Mouse (Mus musculus) left cerebral cortex, adult 2 months (tissue): ENCODE measurements around the gene Cdk8. TPM values are rescaled to one million over a fixed set of nuclear protein-coding genes. Genes with fewer than 3 reads are reported as not detected.

ENCODE experiments used
- DNase-seq, 2 experiments: peaks; one replicate each; pipeline ENCODE4 v3.0.0; 2021 to 2022; ENCODE audit warnings: low spot score in 2 of 2, mixed read lengths in 1 of 2; ENCODE audit errors: extremely low spot score in 1 of 2
- H3K27ac ChIP-seq: fragments of 200-600 bp; 2 replicates; pipeline ENCODE4 v1.8.1; 2022
- H3K4me3 ChIP-seq: fragments of 200-600 bp; 2 replicates; pipeline ENCODE4 v1.8.1; 2022
- CTCF ChIP-seq: fragments of 200-600 bp; IDR thresholded peaks from 2 replicates; pipeline ENCODE4 v1.8.1; 2022; ENCODE audit warnings: antibody characterized with exemption, mild to moderate bottlenecking, moderate library complexity
- intact Hi-C: fragments of 180-260 bp; cut with DNase I; formaldehyde crosslinking; loops from one replicate; pipeline ENCODE4 v1.15.1; 2025
- total RNA-seq, 2 experiments: library from RNA; stranded (reverse); gene quantifications; 2 replicates each; pipeline ENCODE4 v1.2.3; 2021

The Cdk8 gene
- total RNA-seq, 2 experiments from 2014 or later = 42.6 to 44.0 TPM

DNA sequence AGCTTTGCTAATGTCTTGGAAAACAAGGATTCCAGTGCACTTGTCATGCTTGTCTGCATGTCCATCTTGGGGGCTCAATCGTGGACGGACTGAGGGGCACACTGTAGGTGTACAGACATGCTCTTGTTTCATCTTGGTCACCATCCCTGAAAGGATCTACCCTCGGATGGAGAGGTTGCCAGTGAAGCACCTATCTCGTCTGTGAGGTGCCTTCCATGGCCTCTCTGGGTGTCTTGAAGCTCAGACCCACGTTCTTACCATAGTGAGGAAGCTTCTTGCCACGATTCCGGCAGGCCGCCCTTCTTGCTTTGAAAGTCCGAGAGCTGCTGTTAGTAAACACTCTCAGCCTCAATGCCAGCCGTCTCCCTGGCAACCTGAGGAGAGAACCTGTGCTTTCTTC, 56.4 kb downstream of the Cdk8 start:
- no peak for DNase-seq
- intact Hi-C loops = loop anchor here (5.0 kb wide), 1 partner anchor 55 kb away; the partner anchor contains the start of gene Cdk8
- Histone ChIP-seq H3K4me3 (no peak overlapping the region), H3K27ac (no peak overlapping the region)
- TF ChIP-seq CTCF = no peak

DNA sequence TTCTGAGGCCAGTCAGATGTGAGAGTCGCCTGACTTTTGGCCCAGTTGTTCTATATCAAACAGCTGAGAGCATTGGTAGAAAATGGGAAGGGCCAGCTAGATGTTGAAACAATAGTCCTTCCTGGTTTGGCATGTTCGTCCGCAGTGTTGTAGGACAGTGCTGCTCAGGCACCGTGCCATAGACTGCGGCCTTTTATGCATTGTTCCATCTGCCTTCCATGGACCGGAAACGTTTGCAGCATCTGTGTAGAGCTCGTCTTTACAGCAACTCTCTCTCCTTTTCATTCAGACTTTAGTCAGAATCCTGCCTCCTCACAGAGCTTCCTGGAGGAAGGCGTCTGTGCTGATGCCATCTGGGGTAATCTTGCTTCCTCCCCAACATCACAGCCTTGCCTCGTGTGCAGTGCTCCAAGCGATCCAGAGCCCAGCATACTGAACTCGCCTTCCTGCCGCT, 57.0 kb downstream of the Cdk8 start:
- intact Hi-C loops = loop anchor here (5.0 kb wide), 1 partner anchor 56 kb away; the partner anchor contains the start of gene Cdk8
- no peak overlapping the region; the same call in 1 of the 2 replicates for H3K27ac ChIP-seq
- no peak overlapping the region for H3K4me3 ChIP-seq
- TF ChIP-seq CTCF = no peak
- peak; percentile 26 to 37 for DNase-seq

DNA sequence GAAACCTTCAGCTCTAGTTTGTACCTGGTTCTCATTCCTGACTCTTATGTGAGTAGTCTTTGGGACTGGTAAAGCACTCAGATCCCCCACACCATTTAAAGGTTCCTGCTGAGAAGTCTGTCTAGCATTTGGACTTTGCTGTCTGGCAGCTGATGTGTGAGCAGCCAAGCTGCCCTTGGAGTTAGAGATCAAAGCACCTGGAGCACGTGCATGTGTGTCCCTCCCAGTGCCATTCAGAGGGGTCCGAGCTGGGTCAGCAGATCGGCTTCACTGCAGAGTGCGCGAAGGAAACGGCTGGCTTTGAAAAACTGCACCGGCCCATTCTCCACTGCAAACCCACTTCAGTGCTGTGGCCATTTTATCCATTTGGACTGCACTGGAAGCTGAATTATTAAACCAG, 58.9 kb downstream of the Cdk8 start:
- no peak for TF ChIP-seq CTCF
- intact Hi-C loops = loop anchor here (5.0 kb wide), 1 partner anchor 58 kb away; the partner anchor contains the start of gene Cdk8
- Histone ChIP-seq H3K27ac (no peak overlapping the region), H3K4me3 (no peak overlapping the region)
- DNase-seq = no peak

DNA sequence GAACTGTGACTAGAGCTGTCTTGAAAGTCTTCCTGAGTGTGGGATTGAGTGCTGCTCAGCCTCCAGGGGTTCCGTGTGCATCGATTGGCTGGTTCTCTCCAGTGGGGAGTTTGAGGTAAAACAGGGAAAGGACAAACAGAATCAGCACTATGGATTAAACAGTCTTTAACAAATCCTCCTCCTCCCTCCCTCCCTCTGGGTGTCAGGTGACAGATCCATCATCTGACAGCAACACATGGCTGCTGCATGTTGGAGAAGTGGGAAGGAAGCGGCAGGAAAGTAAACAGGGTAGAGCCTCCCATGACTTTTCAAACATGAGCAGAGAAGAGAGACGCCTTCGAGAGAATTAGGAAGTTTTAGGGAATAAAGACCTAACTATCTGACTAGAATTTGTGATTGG, 59.4 kb downstream of the Cdk8 start:
- Histone ChIP-seq H3K27ac (no peak overlapping the region), H3K4me3 (no peak overlapping the region)
- no peak for TF ChIP-seq CTCF
- intact Hi-C loops = no loop called here
- DNase-seq = no peak

DNA sequence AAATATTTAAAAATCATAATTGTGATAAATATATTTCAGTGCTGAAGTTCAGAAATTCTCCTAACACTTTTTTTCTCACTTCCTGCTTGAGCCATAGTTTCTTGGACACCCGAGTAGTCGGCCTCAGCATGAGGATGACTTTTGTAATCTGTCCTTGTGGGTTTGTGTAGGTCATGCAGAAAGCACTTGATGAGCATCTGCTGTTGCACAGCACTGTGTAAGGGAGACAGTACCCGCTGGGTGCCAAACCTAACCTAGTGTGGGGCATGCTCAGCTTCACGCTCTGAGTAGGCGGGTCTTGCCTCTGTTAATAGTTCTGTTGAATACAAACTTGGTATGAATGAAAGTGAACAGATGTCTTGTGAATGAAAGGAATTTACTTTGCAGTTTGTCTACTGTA, 60.5 kb downstream of the Cdk8 start:
- H3K4me3 ChIP-seq = no peak overlapping the region
- no peak for DNase-seq
- no peak overlapping the region for H3K27ac ChIP-seq
- no peak for TF ChIP-seq CTCF
- intact Hi-C loops = no loop called here

DNA sequence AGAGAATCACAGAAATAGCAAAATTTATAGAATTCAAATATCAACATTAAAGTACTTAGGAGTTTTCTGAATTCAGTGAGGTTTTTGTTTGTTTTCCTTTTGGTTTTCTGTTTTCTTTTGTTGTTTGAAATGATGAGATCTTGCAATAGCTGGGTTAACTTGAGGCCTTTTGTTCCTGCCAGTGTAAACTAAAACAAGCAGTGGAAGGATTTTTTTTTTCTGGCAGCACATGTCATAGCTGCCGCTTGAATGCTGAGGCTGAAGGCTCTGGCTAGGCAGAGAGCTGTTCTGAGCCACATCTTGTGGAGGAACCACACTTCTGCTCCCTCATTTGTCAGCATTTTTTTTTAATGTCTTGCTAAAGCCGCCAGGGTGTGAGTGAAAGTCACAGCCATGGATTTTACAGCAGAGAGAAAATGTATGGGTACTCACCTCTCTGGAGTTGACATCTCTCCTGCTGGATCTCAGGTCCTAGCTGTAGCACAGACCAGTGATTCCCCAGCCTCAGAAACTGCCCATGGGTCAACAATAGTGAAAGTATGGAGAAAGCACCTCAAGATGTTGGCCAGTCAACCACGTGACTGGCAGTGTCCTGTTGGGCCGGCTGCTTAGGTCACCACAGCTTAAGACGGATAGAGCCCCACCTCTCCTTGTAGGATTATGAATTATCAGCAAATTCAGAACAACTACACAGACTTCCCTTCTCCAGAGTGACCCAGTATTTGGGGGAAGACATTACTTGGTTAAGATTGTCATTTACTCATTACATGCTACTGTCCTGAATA, 62.1 kb downstream of the Cdk8 start:
- no peak for TF ChIP-seq CTCF
- intact Hi-C loops = no loop called here
- Histone ChIP-seq H3K4me3 (no peak overlapping the region), H3K27ac (no peak overlapping the region)
- DNase-seq = no peak

DNA sequence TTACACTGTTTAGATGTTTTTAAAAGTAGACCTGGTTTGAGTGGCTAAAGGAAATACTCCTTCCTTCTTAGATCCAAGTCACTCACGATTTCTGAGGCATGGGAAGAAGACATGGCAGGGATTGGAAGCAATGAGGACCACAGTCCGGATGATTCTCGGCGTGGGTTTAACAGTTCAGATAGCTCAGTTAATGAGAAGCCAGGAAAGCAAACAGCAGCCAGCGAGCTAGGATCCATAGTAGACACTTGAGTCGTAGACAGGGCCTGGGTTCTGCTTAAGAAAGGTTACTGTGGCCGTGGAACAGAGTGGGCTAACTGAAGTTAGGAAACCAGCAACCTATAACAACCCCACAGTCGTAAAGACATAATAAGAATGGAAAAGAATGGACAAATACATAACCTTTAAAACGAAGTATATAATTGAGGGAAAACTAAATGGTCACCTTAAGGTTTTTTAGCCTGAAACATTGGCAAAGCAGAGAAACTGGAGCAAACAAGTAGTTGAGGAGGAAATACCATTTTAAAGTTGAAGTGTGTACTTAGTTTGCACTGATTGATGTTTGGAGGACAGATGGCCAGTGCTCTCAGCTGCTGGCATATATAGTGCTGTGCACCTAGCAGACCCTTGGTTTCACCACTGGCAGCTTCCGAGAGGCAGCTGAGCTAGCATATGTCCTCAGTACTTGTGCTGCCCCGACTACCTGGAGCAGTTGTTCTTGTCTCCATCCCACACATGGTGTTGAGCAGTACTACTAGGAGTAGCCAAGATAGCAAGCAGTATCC, 63.1 kb downstream of the Cdk8 start:
- no peak overlapping the region for H3K27ac ChIP-seq
- no peak for DNase-seq
- no peak for TF ChIP-seq CTCF
- intact Hi-C loops = no loop called here
- H3K4me3 ChIP-seq = no peak overlapping the region

DNA sequence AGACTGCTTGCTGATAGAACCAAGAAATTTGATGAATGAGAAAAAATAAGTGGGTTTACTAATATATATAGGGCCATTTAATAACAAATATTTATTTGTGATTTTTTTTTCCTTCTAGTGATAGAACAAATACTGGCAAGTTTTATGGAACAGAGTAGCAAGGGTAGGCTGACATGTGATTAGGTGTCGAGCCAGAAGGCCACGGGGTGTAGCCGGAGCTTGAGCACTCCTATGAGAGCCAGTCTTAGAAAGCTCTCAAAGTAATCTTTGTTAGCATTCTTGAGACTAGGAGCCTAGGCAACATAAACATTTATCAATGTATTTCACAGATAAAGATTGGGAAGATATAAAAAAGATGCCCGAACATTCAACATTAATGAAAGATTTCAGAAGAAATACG, 63.8 kb downstream of the Cdk8 start:
- intact Hi-C loops = no loop called here
- Histone ChIP-seq H3K4me3 (no peak overlapping the region), H3K27ac (no peak overlapping the region)
- no peak for TF ChIP-seq CTCF
- DNase-seq = no peak

DNA sequence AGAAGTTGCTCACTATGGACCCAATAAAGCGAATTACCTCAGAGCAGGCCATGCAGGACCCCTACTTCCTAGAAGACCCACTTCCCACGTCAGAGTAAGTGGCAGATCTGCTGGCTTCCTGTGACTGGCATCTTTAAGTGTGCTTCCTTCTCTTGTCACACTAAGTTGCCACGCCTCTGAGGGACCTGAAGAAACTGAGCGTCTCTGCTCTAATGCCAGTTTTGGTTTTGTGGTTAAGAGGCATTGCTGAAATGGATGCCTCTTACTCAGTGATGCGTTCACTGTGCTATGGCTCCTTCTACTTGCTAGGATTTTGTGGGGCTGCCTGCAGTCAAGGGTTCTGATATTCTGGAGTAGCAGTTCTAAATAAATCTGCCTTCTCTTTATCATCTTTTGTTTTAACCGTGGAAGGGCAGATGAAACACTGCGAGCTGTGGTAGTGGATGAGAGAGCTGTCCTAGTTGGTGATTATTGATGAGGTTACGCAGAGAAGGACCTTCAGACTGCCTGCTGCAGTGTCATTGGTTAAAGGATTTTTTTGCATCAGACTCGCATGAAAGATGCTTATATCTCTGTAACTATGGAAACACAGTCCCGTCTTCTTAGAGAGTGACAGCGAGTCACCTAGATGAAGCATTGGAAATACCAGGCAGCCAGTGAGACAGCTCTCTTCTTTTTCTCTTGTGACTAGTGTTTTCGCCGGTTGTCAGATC, 67.9 kb downstream of the Cdk8 start:
- no peak for DNase-seq
- intact Hi-C loops = no loop called here
- no peak overlapping the region for H3K4me3 ChIP-seq
- TF ChIP-seq CTCF = no peak
- H3K27ac ChIP-seq = no peak overlapping the region

DNA sequence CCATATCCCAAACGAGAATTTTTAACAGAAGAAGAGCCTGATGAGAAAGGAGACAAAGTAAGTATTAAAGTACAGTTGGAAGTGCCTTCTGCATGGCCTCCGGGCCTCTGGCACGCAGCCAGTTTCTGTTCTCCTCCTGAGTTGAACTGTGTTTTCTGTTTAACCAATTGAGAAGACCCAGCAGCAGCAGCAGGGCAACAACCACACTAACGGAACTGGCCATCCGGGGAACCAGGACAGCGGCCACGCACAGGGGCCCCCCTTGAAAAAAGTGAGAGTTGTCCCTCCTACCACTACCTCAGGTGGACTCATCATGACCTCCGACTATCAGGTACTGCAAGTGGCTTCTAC, 68.5 kb downstream of the Cdk8 start:
- intact Hi-C loops = no loop called here
- peak in 1 of 2 experiments; percentile 31 for DNase-seq
- no peak overlapping the region for H3K4me3 ChIP-seq
- H3K27ac ChIP-seq = no peak overlapping the region
- TF ChIP-seq CTCF = no peak

DNA sequence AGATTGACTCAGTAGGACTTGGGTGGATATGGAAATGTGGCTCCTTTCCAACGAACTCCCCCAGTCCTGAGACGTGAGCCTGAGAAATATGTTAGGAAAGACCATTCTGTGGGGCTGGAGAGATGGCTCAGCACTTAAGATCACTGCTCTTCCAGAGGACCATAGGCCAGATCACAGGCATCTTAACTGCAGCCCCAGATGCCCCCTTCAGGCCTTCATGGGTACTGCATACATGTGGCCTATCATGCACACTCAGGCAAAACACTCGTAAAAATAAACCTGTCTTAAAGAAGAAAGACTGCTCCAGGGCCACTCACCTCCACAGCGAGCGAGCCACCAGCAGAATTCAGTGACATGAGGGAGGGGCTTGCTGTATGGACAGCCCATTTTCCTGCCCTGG, 72.4 kb downstream of the Cdk8 start:
- no peak overlapping the region for H3K4me3 ChIP-seq
- intact Hi-C loops = no loop called here
- peak; percentile 82 for TF ChIP-seq CTCF
- H3K27ac ChIP-seq = no peak overlapping the region
- peak; percentile 42 to 49 for DNase-seq
